Mouse (Mus musculus) ES-CJ7 (cell line): ENCODE results near the gene Tspan17.

Experiments used
- DNase-seq: peaks from one replicate; pipeline ENCODE4 v3.0.0; 2011; ENCODE audit warnings: low read depth, low spot score

The Tspan17 gene

GRCm38 (mm10) chr13:54805134-54805838 is 16.1 kb downstream of the Tspan17 start:
- DNase-seq, result peak; percentile 68

GRCm38 (mm10) chr13:54806434-54806976 is 17.3 kb downstream of the Tspan17 start:
- DNase-seq, result no peak

GRCm38 (mm10) chr13:54808067-54808466 is 18.9 kb downstream of the Tspan17 start:
- no peak for DNase-seq

GRCm38 (mm10) chr13:54811476-54811875 is 22.3 kb downstream of the Tspan17 start:
- DNase-seq, result no peak

- DNase-seq, result no peak
These were observed 24.2 kb downstream of the Tspan17 start for GRCm38 (mm10) chr13:54813381-54813780.

- peak; percentile 86 for DNase-seq
These were observed 29.4 kb downstream of the Tspan17 start for GRCm38 (mm10) chr13:54818399-54819254.

- peak; percentile 57 for DNase-seq
These were observed 31.9 kb downstream of the Tspan17 start for GRCm38 (mm10) chr13:54821106-54821505.

- no peak for DNase-seq
These were observed 32.8 kb downstream of the Tspan17 start for GRCm38 (mm10) chr13:54821931-54822330.

GRCm38 (mm10) chr13:54824111-54824931 is 35.1 kb downstream of the Tspan17 start:
- peak; percentile 55 for DNase-seq

GRCm38 (mm10) chr13:54827992-54828391 is 38.8 kb downstream of the Tspan17 start:
- no peak for DNase-seq

- DNase-seq, result peak; percentile 56
These were observed 39.3 kb downstream of the Tspan17 start for GRCm38 (mm10) chr13:54828508-54828907.

GRCm38 (mm10) chr13:54829450-54829849 is 40.3 kb downstream of the Tspan17 start:
- peak; percentile 32 for DNase-seq

GRCm38 (mm10) chr13:54836351-54837030 is 47.3 kb downstream of the Tspan17 start:
- no peak for DNase-seq

- no peak for DNase-seq
These were observed 47.9 kb downstream of the Tspan17 start for GRCm38 (mm10) chr13:54837061-54837460.

- DNase-seq, result no peak
These were observed 48.3 kb downstream of the Tspan17 start for GRCm38 (mm10) chr13:54837471-54837889.

GRCm38 (mm10) chr13:54838540-54838939 is 49.4 kb downstream of the Tspan17 start:
- DNase-seq, result no peak

GRCm38 (mm10) chr13:54839211-54839610 is 50.0 kb downstream of the Tspan17 start:
- DNase-seq, result no peak

- no peak for DNase-seq
These were observed 55.4 kb downstream of the Tspan17 start for GRCm38 (mm10) chr13:54844579-54844978.
